Mouse (Mus musculus) brown adipose tissue, adult 24 weeks (tissue): ENCODE data around the gene Lmln. TPM values are rescaled to one million over a fixed set of nuclear protein-coding genes. Genes with fewer than 3 reads are reported as not detected.
"Not testable (repeated sequence)": the region's sequence is repeated elsewhere in the genome, so short reads cannot be mapped to it uniquely, and the experiment has no call there.

Experiments
- H3K27ac ChIP-seq: fragments of 200-500 bp; replicated peaks from 2 replicates; pipeline ENCODE4 v1.5.1; 2012; ENCODE audit warnings: low read depth, mild to moderate bottlenecking, low read length
- H3K4me1 ChIP-seq: fragments of 200-500 bp; 2 replicates; pipeline ENCODE4 v1.6.1; 2012; ENCODE audit warnings: low read length, mixed read lengths; ENCODE audit not compliant: control insufficient read depth, insufficient read depth, insufficient read length
- H3K4me3 ChIP-seq: fragments of 200-500 bp; 2 replicates; pipeline ENCODE4 v1.5.1; 2012; ENCODE audit warnings: low read depth, mild to moderate bottlenecking, low read length, moderate library complexity; ENCODE audit not compliant: insufficient read depth
- polyA plus RNA-seq: library from polyadenylated mRNA; stranded (reverse); fragments of >200 nt; gene quantifications from 2 replicates; pipeline ENCODE4 v1.2.4, GENCODE M21; 2012; ENCODE audit not compliant: missing spikeins, insufficient read depth, insufficient read length

Gene Lmln
- polyA plus RNA-seq, 1 experiment = 2.1 TPM

GRCm38 (mm10) chr16:33139061-33139460 lies 76.7 kb downstream of the Lmln start:
- H3K4me1 ChIP-seq, H3K4me3 ChIP-seq, H3K27ac ChIP-seq: not testable (repeated sequence)

GRCm38 (mm10) chr16:33141758-33142280 lies 79.5 kb downstream of the Lmln start:
- H3K4me3 ChIP-seq = no peak overlapping the region
- H3K27ac ChIP-seq = no peak overlapping the region
- no peaks in the 10 kb centered on the region for H3K4me1 ChIP-seq

- Histone ChIP-seq H3K4me1 (no peaks in the 10 kb centered on the region), H3K4me3 (no peak overlapping the region), H3K27ac (no peak overlapping the region)
These were observed 81.1 kb downstream of the Lmln start for GRCm38 (mm10) chr16:33143452-33143851.

GRCm38 (mm10) chr16:33146185-33146584 lies 83.9 kb downstream of the Lmln start:
- no peaks in the 10 kb centered on the region for H3K4me1 ChIP-seq
- H3K4me3 ChIP-seq = no peak overlapping the region
- no peak overlapping the region for H3K27ac ChIP-seq

- Histone ChIP-seq H3K27ac (no peak overlapping the region), H3K4me1 (no peaks in the 10 kb centered on the region), H3K4me3 (no peak overlapping the region)
These were observed 85.8 kb downstream of the Lmln start for GRCm38 (mm10) chr16:33148135-33148534.

DNA sequence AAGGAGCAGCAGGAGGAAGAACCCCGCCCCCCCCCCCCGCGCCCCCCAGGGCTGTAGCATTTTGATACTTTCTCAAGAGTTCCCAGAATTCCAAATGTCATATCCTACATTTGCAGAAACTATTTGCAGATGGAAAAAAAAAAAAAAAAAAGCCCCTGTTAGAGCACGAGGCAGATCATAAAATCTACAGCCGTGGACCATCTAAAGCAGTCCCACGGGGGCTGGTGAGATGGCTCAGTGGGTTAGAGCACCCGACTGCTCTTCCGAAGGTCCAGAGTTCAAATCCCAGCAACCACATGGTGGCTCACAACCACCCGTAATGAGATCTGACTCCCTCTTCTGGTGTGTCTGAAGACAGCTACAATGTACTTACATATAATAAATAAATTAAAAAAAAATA lies 88.6 kb downstream of the Lmln start:
- H3K4me1 ChIP-seq, H3K27ac ChIP-seq, H3K4me3 ChIP-seq: not testable (repeated sequence)

GRCm38 (mm10) chr16:33151558-33151957 lies 89.2 kb downstream of the Lmln start:
- Histone ChIP-seq H3K4me1 (no peaks in the 10 kb centered on the region), H3K27ac (no peak overlapping the region), H3K4me3 (no peak overlapping the region)

DNA sequence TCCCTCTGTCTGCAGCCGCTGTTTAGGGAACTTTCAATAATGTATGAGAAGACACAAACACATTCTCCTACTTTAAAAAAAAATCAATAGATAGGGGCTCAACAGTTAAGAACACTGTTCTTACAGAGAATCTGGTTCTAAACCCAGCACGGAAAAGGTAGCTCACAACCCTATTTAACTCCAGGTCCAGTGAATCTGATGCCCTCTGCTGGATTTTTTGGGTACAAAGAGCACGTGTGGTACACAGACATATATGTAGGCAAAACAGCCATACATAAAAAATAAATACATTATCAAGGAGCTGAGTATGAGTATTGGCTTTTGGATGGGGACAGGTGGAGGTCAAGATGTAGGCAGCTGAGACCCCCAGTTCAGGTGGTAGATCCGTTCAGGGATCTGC lies 92.7 kb downstream of the Lmln start:
- Histone ChIP-seq H3K27ac (no peak overlapping the region), H3K4me3 (no peak overlapping the region), H3K4me1 (no peaks in the 10 kb centered on the region)

DNA sequence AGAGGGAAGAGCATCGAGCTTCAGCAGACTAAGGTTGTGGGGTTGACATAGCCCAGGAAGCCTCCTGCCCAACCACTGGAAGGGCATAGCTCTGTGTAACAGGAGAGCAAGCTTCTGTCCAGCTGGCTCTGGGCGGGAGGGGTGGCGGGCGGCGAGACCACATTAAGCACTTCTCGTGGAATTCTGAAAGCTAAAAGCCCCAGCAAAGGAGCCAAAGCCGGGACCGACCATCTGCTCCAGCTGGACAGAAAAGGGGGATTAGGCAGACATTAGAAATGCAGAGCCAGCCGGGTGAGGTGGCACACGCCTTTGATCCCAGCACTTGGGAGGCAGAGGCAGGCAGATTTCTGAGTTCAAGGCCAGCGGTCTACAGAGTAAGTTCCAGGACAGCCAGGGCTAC lies 95.7 kb downstream of the Lmln start:
- Histone ChIP-seq H3K27ac (no peak overlapping the region), H3K4me3 (no peak overlapping the region), H3K4me1 (no peaks in the 10 kb centered on the region)

- Histone ChIP-seq H3K4me1 (no peaks in the 10 kb centered on the region), H3K27ac (no peak overlapping the region), H3K4me3 (no peak overlapping the region)
These were observed 96.3 kb downstream of the Lmln start for GRCm38 (mm10) chr16:33158590-33159071.

DNA sequence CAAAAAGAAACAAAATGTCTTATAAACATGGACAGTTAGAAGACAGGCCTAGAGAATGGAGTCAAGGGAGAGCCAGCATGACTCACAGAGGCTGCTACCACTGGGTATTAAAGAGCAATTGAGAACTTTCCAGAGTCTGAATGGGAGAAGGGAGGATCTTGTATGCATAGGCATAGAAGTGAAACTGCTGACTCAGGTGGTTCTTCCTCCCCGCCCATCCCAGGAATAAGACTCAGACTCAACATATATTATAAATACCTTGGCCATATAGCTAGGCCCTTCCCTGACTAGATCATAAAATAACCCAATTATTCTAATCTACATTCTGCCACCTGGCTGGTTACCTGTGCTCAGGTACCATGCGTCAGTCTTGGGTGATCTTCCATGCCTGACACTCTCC lies 97.0 kb downstream of the Lmln start:
- Histone ChIP-seq H3K4me3 (no peak overlapping the region), H3K27ac (no peak overlapping the region), H3K4me1 (no peaks in the 10 kb centered on the region)

GRCm38 (mm10) chr16:33163330-33164090 lies 101.2 kb downstream of the Lmln start:
- H3K4me1 ChIP-seq = no peaks in the 10 kb centered on the region
- no peak overlapping the region for H3K27ac ChIP-seq

GRCm38 (mm10) chr16:33166284-33166683 lies 104.0 kb downstream of the Lmln start:
- H3K27ac ChIP-seq, H3K4me3 ChIP-seq, H3K4me1 ChIP-seq: not testable (repeated sequence)

More at GRCm38 (mm10) chr16:33163330-33164090, 101.2 kb downstream of the Lmln start:
- H3K4me3 ChIP-seq = no peak overlapping the region

DNA sequence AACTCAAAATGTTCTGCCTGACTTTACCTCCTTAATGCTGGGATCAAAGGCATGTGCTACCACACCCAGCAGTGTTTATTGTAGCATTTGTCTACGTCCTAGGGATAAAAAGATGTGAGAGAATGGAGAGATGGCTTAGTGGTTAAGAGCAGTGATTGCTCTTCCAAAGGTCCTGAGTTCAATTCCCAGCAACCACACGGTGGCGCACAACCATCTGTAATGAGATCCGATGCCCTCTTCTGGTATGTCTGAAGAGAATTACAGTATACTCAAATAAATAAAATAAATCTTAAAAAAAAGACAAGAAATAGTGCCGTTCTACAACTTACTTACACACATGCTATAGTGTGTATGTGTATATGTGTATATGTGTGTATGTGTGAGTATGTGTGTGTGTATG lies 105.2 kb downstream of the Lmln start:
- Histone ChIP-seq H3K27ac (no peak overlapping the region), H3K4me1 (no peaks in the 10 kb centered on the region)

GRCm38 (mm10) chr16:33169471-33170034 lies 107.2 kb downstream of the Lmln start:
- peak overlapping the region; percentile 61 for H3K27ac ChIP-seq
- no peaks in the 10 kb centered on the region for H3K4me1 ChIP-seq
- 0 out of 2 replicates have a peak overlapping the region, but pooled peaks have one; percentile 21 for H3K4me3 ChIP-seq

More for the DNA sequence above, 105.2 kb downstream of the Lmln start:
- no peak overlapping the region for H3K4me3 ChIP-seq
